ENCODE assay signal across 8 mouse cellular contexts in the genomic region with DNA sequence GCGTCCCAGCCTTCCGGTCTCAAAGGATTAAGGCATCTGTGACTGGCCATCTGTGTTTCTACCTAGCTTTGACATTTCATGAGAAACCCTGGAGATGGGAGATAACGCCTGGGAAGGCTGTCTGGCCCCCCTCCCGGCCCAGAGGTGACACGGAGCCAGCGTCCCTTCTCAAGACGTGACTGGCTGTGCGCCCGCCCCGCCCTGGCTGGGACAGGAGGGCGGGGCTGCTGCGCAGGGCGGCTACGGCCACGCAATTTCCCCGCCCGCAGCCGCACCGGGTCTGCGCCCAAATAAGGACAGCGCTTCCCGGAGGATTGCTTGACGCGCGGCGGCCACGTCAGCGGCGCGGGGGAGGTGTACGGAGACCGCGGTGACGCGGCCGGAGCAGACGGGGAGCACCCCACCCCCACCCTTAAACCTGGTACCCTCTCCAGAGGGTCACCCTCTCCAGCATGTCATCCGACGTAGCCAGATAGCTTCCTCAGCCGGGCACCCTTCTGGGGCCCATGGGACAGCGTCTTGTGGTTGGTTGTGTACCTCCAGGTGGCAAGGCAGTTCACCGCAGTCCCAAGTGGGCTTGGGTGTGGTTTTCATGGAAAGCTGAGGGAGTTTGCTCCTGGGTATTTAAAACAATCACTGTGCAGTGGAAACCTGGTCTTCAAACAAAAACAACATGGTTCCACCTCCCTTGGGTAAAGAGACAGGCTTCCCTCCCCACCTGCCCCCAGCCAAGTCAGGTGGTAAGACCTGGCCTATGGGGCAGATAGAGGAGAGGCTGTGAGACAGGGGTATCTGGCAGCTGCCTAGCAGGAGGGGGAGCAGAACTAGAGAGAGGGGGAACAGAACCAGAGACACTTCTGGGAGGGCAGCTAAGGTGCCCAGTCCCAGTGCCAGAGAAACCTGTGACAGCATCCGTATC. TPM values are rescaled to one million over a fixed set of nuclear protein-coding genes. Genes with fewer than 3 reads are reported as not detected.
DNase-seq lines count a peak whose midpoint lies in the region; ATAC-seq lines count a peak whose summit lies in the region.

No protein-coding gene starts in this region.

- H3K4me1 ChIP-seq in hindbrain, embryonic 12.5 days = peaks cover 60% of the 10 kb centered on the region

- DNase-seq in Muller cell, postnatal 12 days (ENCODE audit: inconsistent ontology term) = peak; percentile 98
- peak; percentile 94 for DNase-seq in cerebellum, adult 9-11 months
- peak; percentile 80 to 84 for DNase-seq in frontal cortex, postnatal 10 days (ENCODE audit: low spot score in 2 of 2)
- peak; percentile 75 to 77 for DNase-seq in layer of hippocampus, postnatal 25 days (ENCODE audit: extremely low spot score in 1 of 2, low spot score in 1 of 2)
- DNase-seq in lung, postnatal 14 days = peak; percentile 96
- peak; percentile 93 for DNase-seq in ovary, postnatal 36 days (ENCODE audit: low spot score)
- peak; percentile 90 for DNase-seq in thymus, postnatal 14 days

- ATAC-seq in hindbrain, embryonic 12.5 days (ENCODE audit: low FRiP score) = peak; percentile 78

- peak overlapping the region; percentile 68 for H3K9ac ChIP-seq in hindbrain, embryonic 12.5 days

- H3K4me3 ChIP-seq in hindbrain, embryonic 12.5 days = peak overlapping the region; percentile 41

- no peaks in the 10 kb centered on the region for H3K36me3 ChIP-seq in hindbrain, embryonic 12.5 days

- no peaks in the 10 kb centered on the region for H3K27me3 ChIP-seq in hindbrain, embryonic 12.5 days

- no peaks in the 10 kb centered on the region for H3K9me3 ChIP-seq in hindbrain, embryonic 12.5 days (replicated peaks)

- WGBS in hindbrain, embryonic 12.5 days = 2% methylated on average over 43 of the region's 43 CpGs

- H3K4me2 ChIP-seq in hindbrain, embryonic 12.5 days (replicated peaks) = peak overlapping the region; percentile 77

- H3K27ac ChIP-seq in hindbrain, embryonic 12.5 days = peak overlapping the region; percentile 84

RNA-seq across cellular contexts. Expression of gene Btg2, which starts 14.2 kb away (rescaled TPM):
- polyA plus RNA-seq in hindbrain, embryonic 12.5 days (2016; fragmentation: Nextera tagmentation; extraction: Ambion mirVana) = 90.4 and 105 TPM in 2 replicates
- 10 to 100 TPM; 17.0 to 18.1 TPM for total RNA-seq in layer of hippocampus, postnatal 25 days (2021)

RNA-seq across cellular contexts. Expression of gene Chit1, which starts 17.9 kb away (rescaled TPM):
- 0.13 TPM in 1 of 2 replicates, not detected in the other for polyA plus RNA-seq in hindbrain, embryonic 12.5 days (2016; fragmentation: Nextera tagmentation; extraction: Ambion mirVana)
- total RNA-seq in layer of hippocampus, postnatal 25 days (2021) = under 1 TPM in 1 of 2 experiments, not detected in 1; 0.22 TPM

RNA-seq across cellular contexts. Expression of gene Fmod, which starts 56.1 kb away (rescaled TPM):
- 12.7 and 19.8 TPM in 2 replicates for polyA plus RNA-seq in hindbrain, embryonic 12.5 days (2016; fragmentation: Nextera tagmentation; extraction: Ambion mirVana)
- 1 to 10 TPM; 3.2 to 5.4 TPM for total RNA-seq in layer of hippocampus, postnatal 25 days (2021)

Comparison
In these comparisons a context has a peak if more than half of its experiments do, and no peak if none do; other contexts are left out.
1. Peak in every context shown above with its lines: DNase-seq, ATAC-seq, H3K4me3 ChIP-seq and H3K27ac ChIP-seq.